Mouse (Mus musculus) bone marrow macrophage, adult 2 months (primary cell): Measurements from ENCODE around the gene Arel1. TPM values are rescaled to one million over a fixed set of nuclear protein-coding genes. Genes with fewer than 3 reads are reported as not detected.

Source experiments
- H3K27ac ChIP-seq: 2 replicates; pipeline ENCODE4 v1.5.1; 2012; ENCODE audit warnings: low read depth, low read length; ENCODE audit not compliant: insufficient read depth
- H3K4me1 ChIP-seq: 2 replicates; pipeline ENCODE4 v1.6.1; 2012; ENCODE audit warnings: low read length; ENCODE audit not compliant: control insufficient read depth, insufficient read depth
- H3K4me3 ChIP-seq: 2 replicates; pipeline ENCODE4 v1.5.1; 2012; ENCODE audit warnings: mild to moderate bottlenecking, low read length, moderate library complexity; ENCODE audit not compliant: insufficient read depth
- CTCF ChIP-seq: IDR thresholded peaks from 2 replicates; pipeline ENCODE4 v1.5.1; 2012; ENCODE audit warnings: low read depth, mild to moderate bottlenecking, low read length, moderate library complexity
- POLR2A ChIP-seq: IDR thresholded peaks from 2 replicates; pipeline ENCODE4 v1.6.1; 2012; ENCODE audit warnings: mild to moderate bottlenecking, low read depth, low read length, borderline replicate concordance
- polyA plus RNA-seq: library from polyadenylated mRNA; stranded (reverse); fragments of >200 nt; gene quantifications from 2 replicates; pipeline ENCODE4 v1.2.4, GENCODE M21; 2012; ENCODE audit not compliant: missing spikeins, insufficient read depth, insufficient read length

Gene Arel1
- 20.4 and 25.3 TPM in 2 replicates for polyA plus RNA-seq

GRCm38 (mm10) chr12:84970428-84971096 lies at the start of gene Arel1, which contains the start of gene Fcf1:
Gene Arel1 (minus strand): TSS chr12:84970900.
Gene Fcf1 (plus strand): TSS chr12:84970897.
- Histone ChIP-seq H3K27ac (no peak within 1 kb of the TSS), H3K4me1 (peaks cover 7% of the 10 kb centered on the region), H3K4me3 (peak within 1 kb of the TSS; percentile 84)
- peak; percentile 71; the same call in 1 of the 2 replicates for TF ChIP-seq POLR2A
- TF ChIP-seq CTCF: no peak

GRCm38 (mm10) chr12:85012185-85012584 lies 41.5 kb upstream of the Arel1 start:
- no peak for TF ChIP-seq POLR2A
- no peak for TF ChIP-seq CTCF
- Histone ChIP-seq H3K27ac (no peak overlapping the region), H3K4me1 (no peaks in the 10 kb centered on the region), H3K4me3 (no peak overlapping the region)

GRCm38 (mm10) chr12:85010541-85010940 lies 39.8 kb upstream of the Arel1 start:
- H3K4me1 ChIP-seq: no peaks in the 10 kb centered on the region
- no peak overlapping the region for H3K27ac ChIP-seq
- TF ChIP-seq POLR2A (no peak), CTCF (no peak)
- no peak overlapping the region for H3K4me3 ChIP-seq

- TF ChIP-seq CTCF: no peak
- no peak overlapping the region for H3K4me3 ChIP-seq
Observed at GRCm38 (mm10) chr12:85009776-85010175, 39.1 kb upstream of the Arel1 start.

GRCm38 (mm10) chr12:85007021-85007420 lies 36.3 kb upstream of the Arel1 start:
- Histone ChIP-seq H3K4me1 (no peaks in the 10 kb centered on the region), H3K4me3 (no peak overlapping the region), H3K27ac (no peak overlapping the region)
- TF ChIP-seq CTCF (no peak), POLR2A (no peak)

More at GRCm38 (mm10) chr12:85009776-85010175, 39.1 kb upstream of the Arel1 start:
- Histone ChIP-seq H3K4me1 (no peaks in the 10 kb centered on the region), H3K27ac (no peak overlapping the region)

GRCm38 (mm10) chr12:85006206-85006605 lies 35.5 kb upstream of the Arel1 start:
- H3K4me3 ChIP-seq: no peak overlapping the region
- H3K4me1 ChIP-seq: no peaks in the 10 kb centered on the region
- TF ChIP-seq POLR2A: no peak
- TF ChIP-seq CTCF: no peak
- H3K27ac ChIP-seq: no peak overlapping the region

DNA sequence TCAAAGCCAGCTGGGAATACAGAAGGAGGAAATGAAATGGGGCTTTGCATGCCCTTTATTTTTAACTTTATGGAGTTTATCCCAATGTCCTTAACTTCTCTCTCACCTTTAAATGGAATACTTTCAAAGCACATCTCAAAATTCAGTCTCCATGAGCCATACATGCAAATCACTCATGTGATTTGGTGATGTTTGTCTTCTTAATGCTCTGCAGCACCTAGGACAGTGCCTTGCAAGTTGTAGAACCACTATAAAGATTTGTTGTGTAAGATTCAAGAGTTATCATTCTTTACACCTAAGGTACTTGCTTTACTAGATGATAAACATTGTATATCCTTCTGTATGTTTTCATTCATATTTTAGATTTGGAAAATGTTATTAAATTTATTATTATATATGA lies 28.4 kb upstream of the Arel1 start:
- Histone ChIP-seq H3K4me3 (no peak overlapping the region), H3K4me1 (peaks cover 14% of the 10 kb centered on the region), H3K27ac (no peak overlapping the region)
- no peak for TF ChIP-seq POLR2A
- no peak for TF ChIP-seq CTCF

GRCm38 (mm10) chr12:84996501-84997398 lies 26.1 kb upstream of the Arel1 start:
- Histone ChIP-seq H3K27ac (peak overlapping the region; percentile 31), H3K4me3 (peak overlapping the region; percentile 64), H3K4me1 (peaks cover 14% of the 10 kb centered on the region)
- no peak for TF ChIP-seq POLR2A
- TF ChIP-seq CTCF: no peak

GRCm38 (mm10) chr12:84996083-84996496 lies 25.4 kb upstream of the Arel1 start, which contains the start of gene Ylpm1:
Gene Ylpm1 (plus strand): TSS chr12:84996321.
- Histone ChIP-seq H3K4me1 (peaks cover 14% of the 10 kb centered on the region), H3K4me3 (peak within 1 kb of the TSS; percentile 64), H3K27ac (peak within 1 kb of the TSS; percentile 31)
- TF ChIP-seq CTCF (no peak), POLR2A (no peak)
